Mouse (Mus musculus) cerebellum, postnatal 36 days (tissue): ENCODE measurements around the gene Dgkq.
"Not testable (repeated sequence)": the region's sequence is repeated elsewhere in the genome, so short reads cannot be mapped to it uniquely, and the experiment has no call there.

ENCODE experiments used
- DNase-seq, 2 experiments: peaks; one replicate each; pipeline ENCODE4 v3.0.0; 2021 to 2022; ENCODE audit warnings: mixed read lengths in 2 of 2

Dgkq gene

DNA sequence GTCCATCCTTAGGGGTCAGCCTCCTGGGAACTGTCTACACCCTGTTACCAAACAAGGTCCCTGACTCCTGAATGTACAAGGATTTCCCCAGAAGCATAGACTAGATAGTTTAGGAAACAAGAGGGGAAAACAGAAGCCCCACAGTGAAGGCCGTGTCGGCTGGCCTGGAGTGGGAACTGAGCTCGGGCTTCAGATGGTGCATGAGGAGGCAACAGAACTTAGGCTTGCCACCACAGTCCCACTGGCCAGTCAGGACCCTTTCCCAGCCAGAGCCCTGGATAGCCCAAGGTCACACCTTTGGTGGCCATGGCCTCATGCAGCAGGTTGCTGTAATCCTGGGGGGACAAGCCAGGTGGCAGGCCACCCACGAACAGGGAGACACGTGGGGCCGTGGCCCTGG, 16.1 kb downstream of the Dgkq start:
- no peak for DNase-seq

- DNase-seq = peak; percentile 65 to 82
These were observed 17.6 kb downstream of the Dgkq start for GRCm38 (mm10) chr5:108651823-108652222.

- DNase-seq = no peak
These were observed 18.2 kb downstream of the Dgkq start for GRCm38 (mm10) chr5:108651136-108651720.

- DNase-seq = peak; percentile 56 to 64
These were observed 19.1 kb downstream of the Dgkq start for GRCm38 (mm10) chr5:108650341-108650740.

DNA sequence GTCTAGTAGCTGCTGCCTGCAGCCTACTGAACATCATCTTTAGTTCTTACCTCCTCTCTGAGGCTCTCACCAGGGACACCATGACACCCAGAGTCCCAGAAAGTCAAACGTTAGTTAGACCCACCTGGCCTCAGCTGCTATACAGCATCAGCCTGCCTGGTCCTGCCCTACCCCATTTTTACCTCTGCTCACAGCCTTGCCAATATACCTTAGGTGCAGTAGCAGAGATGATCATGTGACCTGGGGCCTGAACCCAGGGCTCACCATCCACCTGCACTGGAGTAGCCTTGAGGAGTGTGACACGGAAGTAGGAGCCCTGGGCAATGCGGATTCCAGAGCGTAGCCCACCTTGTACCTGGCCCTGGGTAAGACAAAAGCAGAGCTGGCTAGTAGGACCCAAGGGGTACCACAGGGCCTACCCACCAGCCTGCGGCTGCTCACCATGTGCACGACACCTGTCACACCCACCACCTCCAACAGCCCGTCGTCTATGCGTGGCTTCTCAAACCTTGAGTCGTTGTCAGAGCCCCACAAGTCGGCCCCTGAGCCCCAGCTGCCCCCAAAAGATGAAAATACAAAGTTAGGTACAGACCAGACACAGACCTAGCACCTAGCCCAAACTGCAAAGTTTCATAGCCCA, 20.4 kb downstream of the Dgkq start:
- DNase-seq = no peak

DNA sequence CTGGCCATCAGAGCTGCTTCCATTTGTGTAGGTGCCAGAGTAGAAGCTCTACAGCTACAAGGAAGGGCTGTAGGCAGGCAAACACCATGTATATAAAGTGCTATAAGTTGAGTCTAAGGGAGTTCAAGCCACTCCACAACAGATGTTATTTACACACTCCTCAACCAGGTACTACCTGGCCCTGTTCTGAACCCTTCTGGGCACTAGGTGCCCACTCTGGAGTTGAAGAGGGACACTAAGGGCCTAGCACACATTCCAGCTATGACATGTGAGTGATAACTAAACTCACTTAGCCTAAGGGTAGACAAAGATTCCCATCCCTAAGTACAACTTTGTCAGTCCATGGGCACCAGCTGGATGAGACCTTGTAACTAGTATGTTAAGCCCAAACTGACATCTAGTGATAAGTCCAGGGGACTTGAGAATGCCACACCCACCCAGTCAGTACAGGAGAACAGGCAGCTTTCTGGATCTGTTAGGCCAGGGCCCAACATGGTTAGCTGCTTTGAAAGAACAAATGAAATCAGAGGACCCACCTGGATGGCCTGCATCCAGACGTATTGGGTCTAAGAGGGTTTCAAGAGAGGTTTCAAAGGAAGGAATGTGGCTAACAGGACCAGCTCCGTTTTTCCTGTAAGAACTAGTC, 21.5 kb downstream of the Dgkq start:
- no peak for DNase-seq

DNA sequence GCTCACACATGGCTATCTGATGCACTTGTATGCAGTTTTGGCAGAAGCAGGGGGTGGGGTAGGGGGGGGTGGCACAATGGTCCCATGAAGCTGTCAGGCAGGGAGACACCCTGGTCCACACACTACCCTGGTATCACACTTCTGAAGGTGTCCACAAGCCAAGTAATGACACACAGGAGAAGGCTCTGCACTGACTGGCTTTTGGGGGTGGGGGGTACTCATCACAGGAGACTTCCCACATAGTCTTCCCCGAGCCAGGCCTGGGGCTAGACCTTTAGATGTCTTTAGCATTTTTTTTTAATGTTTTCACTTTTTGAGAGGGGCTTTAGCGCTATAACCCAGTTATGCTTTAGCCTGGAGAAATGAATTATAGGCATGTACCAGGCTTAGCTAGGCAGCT, 22.2 kb downstream of the Dgkq start:
- no peak for DNase-seq

DNA sequence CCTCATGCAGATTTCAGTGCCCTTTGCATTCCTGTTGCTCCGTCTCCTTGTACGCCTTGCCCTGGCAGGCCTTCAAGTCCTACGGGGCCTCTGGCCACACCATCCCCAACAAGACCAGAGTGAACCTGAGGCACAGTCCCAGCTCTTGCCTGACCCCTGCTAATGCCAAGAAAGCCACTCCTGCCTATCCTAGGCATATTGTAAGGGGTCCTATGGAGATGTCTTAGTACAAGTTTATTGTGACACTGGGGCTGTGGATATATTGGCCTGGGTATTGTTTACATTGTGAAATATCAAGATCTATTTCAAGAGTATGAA, 23.2 kb downstream of the Dgkq start:
- DNase-seq = no peak

DNA sequence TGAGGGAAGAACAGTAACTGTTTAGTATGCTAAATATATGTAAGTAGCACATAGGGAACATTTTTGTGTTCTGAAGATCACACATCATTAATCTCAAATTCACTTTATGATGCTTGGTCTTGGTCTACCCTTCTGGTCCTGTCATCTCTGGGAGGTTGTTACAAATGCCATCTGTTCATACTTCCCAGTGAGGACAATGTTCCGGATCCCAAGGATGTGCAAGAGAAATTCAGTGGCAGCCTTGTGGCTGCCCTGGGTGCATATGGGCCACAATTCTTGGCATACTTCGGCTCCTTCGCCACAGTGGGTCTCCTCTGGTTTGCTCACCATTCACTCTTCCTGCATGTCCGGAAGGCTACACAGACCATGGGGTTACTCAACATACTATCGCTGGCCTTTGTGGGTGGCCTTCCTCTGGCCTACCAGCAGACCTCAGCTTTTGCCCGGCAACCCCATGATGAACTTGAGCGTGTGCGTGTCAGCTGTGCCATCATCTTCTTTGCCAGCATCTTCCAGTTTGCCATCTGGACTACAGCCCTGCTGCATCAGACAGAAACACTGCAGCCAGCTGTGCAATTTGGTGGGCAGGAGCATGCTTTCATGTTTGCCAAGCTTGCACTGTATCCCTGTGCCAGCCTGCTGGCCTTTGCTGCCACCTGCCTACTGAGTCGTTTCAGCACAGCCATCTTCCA, 23.7 kb downstream of the Dgkq start:
- DNase-seq = peak; percentile 61 to 65

GRCm38 (mm10) chr5:108643674-108644073, 25.8 kb downstream of the Dgkq start:
- no peak for DNase-seq

DNA sequence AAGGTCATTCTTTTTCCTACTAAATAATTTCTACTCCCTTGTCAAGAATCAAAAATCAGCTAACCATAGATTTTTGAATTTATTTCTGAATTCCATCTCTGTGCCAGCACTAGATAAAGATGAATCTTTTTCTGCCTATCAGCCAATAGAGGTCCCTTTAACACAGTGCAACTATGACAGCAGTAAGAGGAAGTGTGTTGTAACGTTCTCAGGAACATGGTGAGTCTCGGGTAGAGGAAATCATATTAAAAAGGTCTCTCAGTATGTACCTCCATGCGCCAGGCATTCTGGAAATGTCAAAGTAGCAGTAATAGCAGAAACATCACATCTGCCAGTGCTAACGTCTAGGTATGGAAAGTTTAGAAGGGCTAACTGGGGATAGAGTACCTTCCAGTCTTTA, 33.3 kb downstream of the Dgkq start:
- DNase-seq = no peak

DNA sequence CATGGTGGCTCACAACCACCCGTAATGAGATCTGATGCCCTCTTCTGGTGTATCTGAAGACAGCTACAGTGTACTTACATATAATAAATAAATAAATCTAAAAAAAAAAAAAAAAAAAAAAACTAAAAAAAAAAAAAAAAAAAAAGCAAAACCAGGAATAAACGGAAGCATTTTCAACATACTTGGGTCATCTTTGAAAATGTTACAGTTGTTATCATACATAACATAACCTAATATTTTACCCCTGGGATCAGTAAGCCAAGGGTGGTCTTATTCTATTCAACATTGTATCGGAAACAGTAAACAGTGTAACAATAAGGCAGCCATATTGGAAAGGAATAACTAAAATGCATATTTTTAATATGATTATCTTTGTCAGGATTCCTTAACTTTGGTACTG, 35.4 kb downstream of the Dgkq start:
- not testable (repeated sequence) for DNase-seq

- no peak for DNase-seq
These were observed 35.8 kb downstream of the Dgkq start for GRCm38 (mm10) chr5:108633676-108634075.

- DNase-seq = peak; percentile 91 to 93
These were observed 39.6 kb downstream of the Dgkq start, which contains the start of the genes Gak and Tmem175 for GRCm38 (mm10) chr5:108629634-108630483. Gene Gak, minus strand, starts transcription at chr5:108629755. Gene Tmem175, plus strand, starts transcription at chr5:108629770.

DNA sequence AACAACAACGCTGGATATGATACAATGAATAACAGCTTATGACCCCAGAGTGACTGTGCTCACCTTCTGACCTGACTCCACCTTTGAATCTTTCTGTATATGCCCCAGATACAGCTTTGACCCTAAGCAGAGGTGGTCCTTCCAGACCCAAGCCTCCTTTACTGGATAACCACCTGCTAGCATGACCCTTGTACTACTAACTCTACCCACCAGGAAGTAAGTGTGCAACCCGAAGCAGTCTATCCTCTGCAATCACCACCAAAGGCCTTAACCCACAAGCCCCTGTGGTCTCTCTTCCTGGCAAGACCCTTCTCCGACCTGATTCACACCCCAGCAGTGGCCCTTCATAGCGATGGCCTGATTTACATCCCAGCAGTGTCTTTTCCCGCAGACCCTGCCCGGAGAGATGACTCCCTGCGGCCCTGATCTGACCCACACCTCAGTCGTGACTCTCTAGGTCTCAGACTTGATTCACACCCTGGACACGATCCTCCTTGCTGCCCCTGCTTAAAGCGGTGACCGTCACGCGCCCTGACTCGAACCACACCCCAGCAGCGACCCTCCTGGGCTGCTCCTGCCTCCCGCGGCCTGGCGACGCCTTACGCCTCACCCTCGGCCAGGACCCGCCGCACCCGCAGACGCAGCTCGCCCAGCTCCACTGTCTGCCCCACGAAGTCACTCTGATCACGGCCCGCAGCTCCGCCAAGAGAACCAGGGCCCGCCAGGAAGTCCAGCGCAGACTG, 40.4 kb downstream of the Dgkq start:
- no peak for DNase-seq

DNA sequence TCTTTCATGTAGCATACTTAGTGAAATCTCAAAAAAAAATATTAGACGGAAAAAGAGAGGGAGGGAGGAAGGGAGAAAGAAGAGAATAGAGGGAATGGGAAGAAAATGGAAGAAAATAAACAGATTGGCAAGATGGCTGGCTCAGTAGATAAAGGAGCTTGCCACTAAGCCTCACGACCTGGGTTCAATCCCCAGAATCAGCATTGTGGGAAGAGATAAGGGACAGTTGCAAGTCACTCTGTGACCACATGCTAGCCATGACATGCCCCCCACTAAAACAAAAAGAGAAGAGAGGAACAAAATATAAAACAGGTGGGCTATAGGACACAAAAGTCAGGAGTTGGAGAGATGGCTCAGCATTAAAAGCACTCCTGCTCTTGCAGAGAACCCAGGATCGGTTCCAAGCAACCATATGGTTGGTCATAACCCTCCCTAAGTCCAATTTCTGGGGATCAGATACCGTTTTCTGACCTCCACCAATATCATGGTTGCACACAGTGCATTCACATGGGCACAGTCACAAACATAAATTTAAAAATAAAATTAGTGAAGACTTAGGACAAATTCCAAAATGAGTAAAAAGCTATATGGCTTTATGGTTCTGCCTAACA, 43.3 kb downstream of the Dgkq start:
- DNase-seq = no peak

DNA sequence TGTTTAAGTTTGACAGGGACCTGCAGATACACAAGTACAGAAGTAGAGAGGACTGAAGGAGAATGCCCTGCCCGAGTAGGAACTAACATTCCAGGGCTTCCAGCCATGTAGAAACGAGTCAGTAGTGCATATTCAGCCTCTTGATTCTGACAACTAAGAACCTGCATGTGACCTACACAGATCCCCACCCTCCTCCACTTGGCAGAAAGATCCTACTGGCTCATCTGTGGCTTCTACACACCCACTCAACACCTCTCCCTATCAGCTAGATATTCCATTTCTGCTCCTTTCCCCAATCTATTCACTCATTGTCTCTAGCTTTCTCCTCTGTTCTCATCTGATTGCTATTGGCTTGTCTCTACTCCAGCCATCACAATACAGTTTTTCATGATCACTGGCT, 47.6 kb downstream of the Dgkq start:
- DNase-seq = no peak

DNA sequence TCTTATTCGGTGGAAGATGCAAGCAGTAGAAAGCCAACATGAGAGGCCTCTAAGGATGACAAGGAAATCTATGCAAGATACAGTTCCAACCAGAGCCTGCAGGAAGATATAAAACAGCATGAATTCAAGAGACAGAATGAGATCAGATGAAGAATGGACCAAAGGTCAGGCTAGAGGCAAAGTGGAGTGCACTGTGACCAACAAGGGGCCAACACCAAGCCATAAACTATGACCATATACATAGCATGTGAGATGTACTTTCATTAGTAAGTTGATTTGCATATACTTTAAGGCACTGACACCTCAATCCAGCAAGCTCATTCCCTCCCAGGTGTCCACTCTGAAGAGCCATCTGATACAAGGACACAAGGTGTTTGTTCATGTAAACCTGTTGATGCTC, 59.0 kb downstream of the Dgkq start:
- no peak for DNase-seq

DNA sequence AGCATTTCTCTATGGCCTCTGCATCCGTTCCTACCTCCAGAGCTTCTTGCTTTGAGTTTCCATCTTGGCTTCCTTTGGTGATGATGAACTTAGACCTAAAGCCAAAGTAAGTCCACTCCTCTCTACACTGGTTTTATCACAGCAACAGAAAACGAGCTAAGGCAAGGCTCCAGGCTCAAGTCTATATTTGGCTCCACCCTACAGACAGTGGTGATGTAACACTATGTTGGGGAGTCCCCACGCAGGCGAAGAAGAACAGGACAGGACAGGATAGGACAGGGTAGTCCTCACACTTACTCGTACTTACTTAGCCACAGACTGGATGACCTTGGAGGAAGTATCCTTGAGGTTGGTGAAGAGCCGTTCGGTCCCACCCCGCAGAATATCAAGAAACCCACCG, 66.9 kb downstream of the Dgkq start:
- DNase-seq = no peak

DNA sequence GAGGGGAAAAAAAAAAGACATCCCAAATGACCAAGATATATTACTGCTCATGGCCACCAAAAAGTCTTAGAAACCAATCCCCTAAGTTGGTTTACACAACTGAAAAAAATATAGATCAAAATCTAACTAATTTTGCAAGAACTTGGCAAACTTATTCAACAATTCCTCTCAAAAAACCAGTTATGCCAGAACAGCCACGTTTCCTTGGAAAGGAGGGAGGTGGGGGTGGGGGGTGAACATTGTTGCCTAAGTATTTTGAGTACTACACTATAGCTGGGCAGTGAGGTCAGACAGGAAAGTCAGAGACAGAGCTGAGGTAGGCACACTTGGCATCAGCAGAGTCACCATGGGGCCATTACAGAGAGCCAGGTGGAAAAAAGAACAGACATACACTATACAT, 69.5 kb downstream of the Dgkq start:
- no peak for DNase-seq
